Mouse (Mus musculus) kidney, postnatal 0 days (tissue): ENCODE measurements at regions not wholly inside any gene's neighbourhood (a gene's known extent, or its start where the extent isn't known, plus 50 kb on each side); places are given as distances from the start of the nearest gene placed in this dataset.

Experiments used
- ATAC-seq: fragments of 200-750 bp; cut with Nextera tagmentation; replicated peaks from 2 replicates; pipeline ENCODE4 v1.8.0; 2017; ENCODE audit warnings: low read depth, moderate number of reproducible peaks, moderate TSS enrichment, moderate library complexity; ENCODE audit not compliant: low FRiP score
- DNase-seq: peaks from one replicate; pipeline ENCODE4 v3.0.0-alpha.2; 2016; ENCODE audit warnings: low spot score
- H3K27ac ChIP-seq: fragments of 300-500 bp; sonication (generic); 2 replicates; pipeline ENCODE4 v1.5.1; 2014; ENCODE audit warnings: mild to moderate bottlenecking
- H3K27me3 ChIP-seq: fragments of 300-500 bp; sonication (generic); 2 replicates; pipeline ENCODE4 v1.6.1; 2014; ENCODE audit warnings: low read length, mixed read lengths; ENCODE audit not compliant: insufficient read depth
- H3K36me3 ChIP-seq: fragments of 300-500 bp; sonication (generic); 2 replicates; pipeline ENCODE4 v1.6.1; 2014; ENCODE audit warnings: low read length, mixed read lengths; ENCODE audit not compliant: insufficient read depth
- H3K4me1 ChIP-seq: fragments of 300-500 bp; sonication (generic); replicated peaks from 2 replicates; pipeline ENCODE4 v1.6.1; 2014; ENCODE audit warnings: antibody characterized with exemption, low read length, mixed read lengths; ENCODE audit not compliant: insufficient read depth
- H3K4me2 ChIP-seq: fragments of 300-500 bp; sonication (generic); 2 replicates; pipeline ENCODE4 v1.6.1; 2014; ENCODE audit warnings: mild to moderate bottlenecking, low read length, moderate library complexity, mixed read lengths
- H3K4me3 ChIP-seq: fragments of 300-500 bp; sonication (generic); replicated peaks from 2 replicates; pipeline ENCODE4 v1.5.1; 2014; ENCODE audit warnings: low read depth, low read length
- H3K9ac ChIP-seq: fragments of 300-500 bp; sonication (generic); 2 replicates; pipeline ENCODE4 v1.6.1; 2014; ENCODE audit warnings: low read depth, low read length
- H3K9me3 ChIP-seq: fragments of 300-500 bp; sonication (generic); replicated peaks from 2 replicates; pipeline ENCODE4 v1.6.1; 2016; ENCODE audit warnings: low read length, inconsistent platforms, mixed read lengths
- CTCF ChIP-seq: IDR thresholded peaks from 2 replicates; pipeline ENCODE4 v1.5.1; 2016; ENCODE audit warnings: antibody characterized with exemption, low read depth, mild to moderate bottlenecking, moderate library complexity
- WGBS: fragments of 180-500 bp; shearing (Covaris S2); extraction: QIAGEN DNeasy Blood & Tissue Kit; methylation state at CpG from one replicate; pipeline ENCODE4 v1.1.7; 2014; 5-methylcytosine and 5-hydroxymethylcytosine counted together

DNA sequence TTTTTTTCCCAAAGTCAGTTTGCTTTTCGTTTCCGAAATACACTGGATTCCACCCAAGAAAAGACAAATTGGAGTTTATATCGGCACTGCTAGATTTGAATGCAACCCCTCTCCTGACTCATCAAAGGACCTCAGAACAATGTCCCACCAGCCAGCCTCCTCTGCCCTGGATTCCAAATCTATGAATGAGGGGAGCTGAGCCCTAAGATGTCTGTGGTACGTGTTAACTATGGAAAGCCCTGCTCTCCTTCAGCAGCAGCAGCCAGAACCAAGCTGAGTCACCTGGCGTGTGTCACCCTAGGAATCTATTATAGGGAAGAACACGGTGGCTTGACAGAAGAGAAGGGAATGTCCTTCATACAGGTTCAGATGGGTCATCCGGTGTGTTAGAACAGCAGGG is 167.9 kb downstream of the Cdc5l start:
- no peaks in the 10 kb centered on the region for H3K27me3 ChIP-seq
- no peak overlapping the region for H3K4me2 ChIP-seq
- DNase-seq (no peak), ATAC-seq (no peak)
- H3K4me3 ChIP-seq: no peak overlapping the region
- H3K9ac ChIP-seq: no peak overlapping the region
- H3K36me3 ChIP-seq: no peaks in the 10 kb centered on the region
- no peaks in the 10 kb centered on the region for H3K4me1 ChIP-seq
- 76% methylated on average over 7 of the region's 7 CpGs for WGBS
- no peaks in the 10 kb centered on the region for H3K9me3 ChIP-seq
- H3K27ac ChIP-seq: no peak overlapping the region
- TF ChIP-seq CTCF: no peak

DNA sequence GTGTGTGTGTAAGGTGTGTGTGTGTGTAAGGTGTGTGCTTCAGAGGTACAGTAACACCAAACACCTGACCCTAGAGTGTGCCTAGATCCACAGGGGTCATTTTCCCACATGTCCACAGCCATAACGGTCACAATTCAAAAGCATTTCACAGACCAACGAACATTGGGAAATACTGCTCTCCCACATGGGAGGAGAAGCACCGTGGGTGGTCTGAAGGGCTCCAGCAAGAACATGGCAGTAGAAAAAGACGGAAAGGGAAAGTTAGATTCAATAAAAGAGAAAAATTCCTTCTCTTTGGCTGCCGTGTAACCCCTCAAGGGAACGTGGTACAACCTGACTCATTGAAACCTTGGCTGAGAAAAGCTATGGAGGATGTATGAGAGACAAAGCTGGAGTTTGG is 169.1 kb downstream of the Cdc5l start:
- no peaks in the 10 kb centered on the region for H3K27me3 ChIP-seq
- no peak overlapping the region for H3K27ac ChIP-seq
- H3K9me3 ChIP-seq: no peaks in the 10 kb centered on the region
- no peak overlapping the region for H3K4me3 ChIP-seq
- TF ChIP-seq CTCF: no peak
- DNase-seq (peak; percentile 61), ATAC-seq (no peak)
- no peak overlapping the region for H3K9ac ChIP-seq
- H3K36me3 ChIP-seq: no peaks in the 10 kb centered on the region
- H3K4me1 ChIP-seq: no peaks in the 10 kb centered on the region
- no peak overlapping the region; the same call in 1 of the 2 replicates for H3K4me2 ChIP-seq
- WGBS: 13% methylated on average over 6 of the region's 6 CpGs

DNA sequence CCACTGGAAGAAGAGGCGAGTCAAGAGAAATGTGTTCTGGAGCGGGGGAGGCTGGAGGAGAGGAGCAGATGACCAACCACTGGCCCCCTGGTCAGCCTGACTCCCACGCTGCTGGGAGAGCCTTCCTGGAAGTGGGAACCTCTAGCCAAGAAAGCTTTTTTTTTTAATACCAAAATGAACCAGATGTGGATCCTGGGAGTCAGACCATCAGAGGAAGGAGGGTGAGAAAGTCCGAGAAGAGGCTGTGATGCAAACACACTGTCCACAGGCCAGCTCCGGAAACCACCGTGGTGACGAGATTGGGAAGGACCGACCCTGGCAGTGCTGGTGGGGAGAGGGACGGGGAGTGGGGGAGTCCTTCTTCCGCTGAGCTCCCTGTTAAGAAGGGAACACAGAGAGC is 173.1 kb downstream of the Cdc5l start:
- H3K27ac ChIP-seq: no peak overlapping the region
- no peaks in the 10 kb centered on the region for H3K27me3 ChIP-seq
- no peaks in the 10 kb centered on the region for H3K36me3 ChIP-seq
- H3K9ac ChIP-seq: no peak overlapping the region
- 68% methylated on average over 10 of the region's 10 CpGs for WGBS
- no peak for DNase-seq
- no peaks in the 10 kb centered on the region for H3K9me3 ChIP-seq
- H3K4me3 ChIP-seq: no peak overlapping the region
- no peaks in the 10 kb centered on the region for H3K4me1 ChIP-seq
- TF ChIP-seq CTCF: no peak
- no peak overlapping the region for H3K4me2 ChIP-seq
- ATAC-seq: no peak

DNA sequence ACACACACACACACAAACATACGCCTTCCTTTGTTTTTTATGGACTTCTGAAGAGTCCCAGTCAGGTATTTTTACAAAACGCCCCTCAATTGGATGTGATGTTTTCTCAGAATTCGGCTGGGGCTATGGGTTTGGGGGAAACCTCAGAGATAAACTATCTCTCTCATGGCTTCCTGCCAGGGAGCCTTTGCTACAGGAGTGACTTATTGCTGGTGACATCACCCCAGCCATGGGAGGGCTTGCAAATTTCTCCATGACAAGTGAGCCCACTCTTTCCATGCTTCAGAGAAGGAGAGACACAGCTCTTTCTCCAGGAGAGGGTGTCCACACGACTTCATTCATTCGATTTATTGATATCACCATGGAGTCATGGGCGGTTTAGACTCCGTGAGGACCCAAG is 175.5 kb downstream of the Cdc5l start:
- ATAC-seq (no peak), DNase-seq (no peak)
- no peak overlapping the region for H3K4me3 ChIP-seq
- no peak overlapping the region for H3K4me2 ChIP-seq
- no peak overlapping the region for H3K9ac ChIP-seq
- H3K9me3 ChIP-seq: no peaks in the 10 kb centered on the region
- H3K4me1 ChIP-seq: no peaks in the 10 kb centered on the region
- TF ChIP-seq CTCF: no peak
- WGBS: 44% methylated on average over 7 of the region's 7 CpGs
- no peak overlapping the region for H3K27ac ChIP-seq
- no peaks in the 10 kb centered on the region for H3K27me3 ChIP-seq
- H3K36me3 ChIP-seq: no peaks in the 10 kb centered on the region

DNA sequence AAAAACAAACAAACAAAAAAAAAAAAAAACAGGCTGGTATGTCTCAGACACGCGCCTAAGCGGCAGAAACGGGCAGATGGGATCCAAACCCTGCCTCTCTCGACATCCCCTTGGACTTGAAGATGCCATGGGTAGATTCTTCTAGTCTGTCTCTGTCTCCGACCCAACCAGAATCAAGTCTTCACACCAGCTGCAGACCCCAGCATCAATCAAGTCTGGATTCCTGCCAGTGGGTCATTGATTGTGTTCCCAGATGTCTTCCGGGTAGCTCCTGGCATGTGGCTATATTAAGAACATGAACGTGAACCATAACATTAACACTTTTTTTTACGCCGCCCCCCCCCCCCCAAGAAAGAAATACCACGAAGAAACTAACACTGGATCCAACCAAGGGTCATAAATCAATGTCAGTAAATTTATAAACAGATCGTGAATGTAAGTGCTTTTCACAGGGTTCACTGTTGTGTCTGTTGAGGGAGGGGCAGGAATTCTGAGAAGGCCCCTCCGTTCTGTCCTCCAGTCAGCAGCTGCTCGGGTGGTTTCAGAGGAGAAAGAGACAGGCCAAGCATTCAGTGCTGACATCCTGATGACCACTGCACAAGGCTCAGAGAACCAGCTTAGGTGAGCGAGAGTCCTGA is 180.8 kb downstream of the Cdc5l start:
- peaks cover 7% of the 10 kb centered on the region for H3K4me1 ChIP-seq
- H3K27ac ChIP-seq: no peak overlapping the region
- no peak overlapping the region for H3K9ac ChIP-seq
- no peaks in the 10 kb centered on the region for H3K9me3 ChIP-seq
- ATAC-seq (no peak), DNase-seq (peak; percentile 47)
- no peaks in the 10 kb centered on the region for H3K27me3 ChIP-seq
- H3K4me2 ChIP-seq: no peak overlapping the region
- no peaks in the 10 kb centered on the region for H3K36me3 ChIP-seq
- H3K4me3 ChIP-seq: no peak overlapping the region
- WGBS: 49% methylated on average over 15 of the region's 15 CpGs
- TF ChIP-seq CTCF: no peak

DNA sequence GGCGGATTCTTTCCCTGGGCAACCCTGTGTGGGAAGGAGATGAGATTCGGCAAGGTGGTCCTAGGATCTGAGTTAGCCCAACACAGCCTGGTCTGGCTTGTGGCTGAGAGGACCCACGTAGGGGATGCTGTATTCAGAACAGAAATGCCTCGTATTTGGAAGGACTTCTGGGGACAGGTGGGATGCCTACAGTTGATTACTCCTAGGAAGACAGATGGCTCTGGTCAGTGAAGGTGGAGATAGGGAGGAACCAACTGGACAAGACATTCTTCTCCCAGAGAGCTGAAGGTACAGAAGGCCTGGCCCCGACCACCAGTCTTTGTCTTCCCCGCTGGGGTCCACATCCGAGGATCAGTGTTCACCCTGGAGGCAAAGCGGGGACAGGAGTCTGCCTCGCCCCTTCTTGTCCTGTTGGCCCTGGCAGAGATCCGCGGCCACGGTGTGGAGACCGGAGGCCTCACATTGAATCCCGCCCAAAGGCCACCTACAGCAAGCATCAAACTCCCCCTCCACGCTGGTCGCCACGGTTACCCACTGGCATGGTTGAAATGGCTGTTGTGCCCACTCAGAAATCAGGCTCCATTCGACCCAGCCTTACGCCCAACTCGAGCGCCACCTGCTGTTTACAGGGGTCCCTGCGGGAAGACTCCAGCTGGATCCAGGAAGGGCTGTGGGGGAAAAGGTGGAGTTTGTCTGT is 182.4 kb downstream of the Cdc5l start:
- Histone ChIP-seq H3K9me3 (no peaks in the 10 kb centered on the region), H3K4me1 (peaks cover 7% of the 10 kb centered on the region), H3K27me3 (no peaks in the 10 kb centered on the region), H3K4me3 (no peak overlapping the region), H3K4me2 (0 out of 2 replicates have a peak overlapping the region, but pooled peaks have one; percentile 13), H3K36me3 (no peaks in the 10 kb centered on the region), H3K9ac (no peak overlapping the region), H3K27ac (no peak overlapping the region)
- DNase-seq (peak; percentile 75), ATAC-seq (peak; percentile 47; the same call in 1 of the 2 replicates)
- 21% methylated on average over 22 of the region's 22 CpGs for WGBS
- TF ChIP-seq CTCF: peak; percentile 94
